Mouse (Mus musculus): ENCODE results near the gene Washc2.
"Not testable (repeated sequence)": the region's sequence is repeated elsewhere in the genome, so short reads cannot be mapped to it uniquely, and the experiment has no call there.

Gene Washc2

GRCm38 (mm10) chr6:116207729-116208534 lies at the start of gene Washc2:
Gene Washc2 (plus strand): TSS chr6:116208038.
- DNase-seq (ENCODE audit: low spot score): peak; percentile 100

DNA sequence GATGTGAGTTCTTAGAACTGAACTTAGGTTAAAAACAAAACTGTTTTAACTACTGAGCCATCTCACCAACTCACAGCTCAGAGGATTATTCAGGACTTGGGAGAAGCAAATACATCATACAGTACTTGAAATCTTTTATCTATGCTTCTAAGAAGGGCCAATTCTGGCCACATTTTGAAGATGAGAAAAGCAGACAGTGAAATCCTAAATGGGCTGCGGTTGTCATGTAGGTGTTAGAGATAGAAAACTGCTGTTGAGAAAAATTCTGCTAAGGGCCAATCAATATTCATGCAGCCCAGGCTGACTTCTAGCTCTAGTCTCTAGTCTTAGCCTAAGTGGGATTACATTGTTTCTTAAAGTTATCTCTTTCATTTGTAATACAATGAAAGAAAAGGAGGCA lies 41.5 kb upstream of the Washc2 start:
- DNase-seq (ENCODE audit: low spot score): no peak

DNA sequence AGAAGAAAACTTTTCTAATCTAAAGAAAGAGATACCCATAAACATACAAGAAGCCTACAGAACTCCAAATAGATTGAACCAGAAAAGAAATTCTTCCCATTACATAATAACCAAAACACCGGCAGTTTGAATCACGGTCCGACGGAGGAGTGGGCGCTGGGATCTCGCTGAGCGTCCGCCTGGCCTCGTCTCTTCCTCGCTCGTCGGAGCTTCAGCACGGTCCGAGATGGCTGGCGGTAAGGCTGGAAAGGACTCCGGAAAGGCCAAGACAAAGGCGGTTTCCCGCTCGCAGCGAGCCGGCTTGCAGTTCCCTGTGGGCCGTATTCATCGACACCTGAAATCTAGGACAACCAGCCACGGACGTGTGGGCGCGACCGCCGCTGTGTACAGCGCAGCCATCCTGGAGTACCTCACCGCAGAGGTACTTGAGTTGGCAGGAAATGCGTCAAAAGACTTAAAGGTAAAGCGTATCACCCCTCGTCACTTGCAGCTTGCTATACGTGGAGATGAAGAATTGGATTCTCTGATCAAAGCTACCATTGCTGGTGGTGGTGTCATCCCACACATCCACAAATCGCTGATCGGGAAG lies 34.2 kb upstream of the Washc2 start:
- DNase-seq (ENCODE audit: low spot score): not testable (repeated sequence)

- DNase-seq (ENCODE audit: low spot score): no peak
Observed at GRCm38 (mm10) chr6:116178376-116178775, 29.5 kb upstream of the Washc2 start.

DNA sequence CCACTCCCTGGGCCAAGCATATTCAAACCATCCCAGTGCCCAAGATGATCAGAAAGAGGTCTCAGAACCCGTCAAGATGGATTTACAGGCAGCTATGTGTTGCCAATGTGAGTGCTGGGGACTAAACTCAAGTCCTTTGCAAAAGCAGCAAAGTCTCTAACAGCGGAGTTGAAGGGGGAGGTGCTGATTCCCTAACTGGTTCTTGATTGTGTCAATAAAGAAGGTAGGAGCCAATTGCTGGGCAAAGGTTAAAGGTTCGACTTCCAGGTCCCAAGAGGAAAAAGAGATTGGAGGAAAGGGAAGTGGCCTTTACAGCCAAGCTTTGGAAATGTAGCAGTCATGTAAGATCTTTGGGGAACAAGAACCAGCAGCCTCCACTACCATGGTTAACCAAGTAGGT lies 27.1 kb upstream of the Washc2 start:
- no peak for DNase-seq (ENCODE audit: low spot score)

GRCm38 (mm10) chr6:116183509-116183908 lies 24.3 kb upstream of the Washc2 start:
- no peak for DNase-seq (ENCODE audit: low spot score)

DNA sequence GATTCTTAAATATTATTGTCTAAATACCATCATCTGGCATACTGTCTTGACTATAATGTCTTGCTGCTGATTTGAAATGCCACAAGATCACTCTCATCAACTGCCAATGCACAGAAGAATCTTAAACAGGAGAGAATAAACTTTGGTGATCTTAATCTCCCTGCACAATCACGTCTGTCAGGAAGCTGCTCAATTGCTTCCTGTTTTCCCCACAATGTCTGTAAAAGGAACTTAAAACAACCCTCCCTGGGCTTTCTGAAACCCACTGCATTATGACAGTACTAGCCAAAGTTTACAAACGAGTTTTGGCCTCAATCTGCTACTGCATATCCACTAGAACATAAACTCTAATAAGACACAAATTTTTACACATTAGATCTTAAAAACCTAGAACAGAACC lies 21.4 kb upstream of the Washc2 start:
- DNase-seq (ENCODE audit: low spot score): no peak

- DNase-seq (ENCODE audit: low spot score): no peak
Observed at GRCm38 (mm10) chr6:116189417-116189816, 18.4 kb upstream of the Washc2 start.

DNA sequence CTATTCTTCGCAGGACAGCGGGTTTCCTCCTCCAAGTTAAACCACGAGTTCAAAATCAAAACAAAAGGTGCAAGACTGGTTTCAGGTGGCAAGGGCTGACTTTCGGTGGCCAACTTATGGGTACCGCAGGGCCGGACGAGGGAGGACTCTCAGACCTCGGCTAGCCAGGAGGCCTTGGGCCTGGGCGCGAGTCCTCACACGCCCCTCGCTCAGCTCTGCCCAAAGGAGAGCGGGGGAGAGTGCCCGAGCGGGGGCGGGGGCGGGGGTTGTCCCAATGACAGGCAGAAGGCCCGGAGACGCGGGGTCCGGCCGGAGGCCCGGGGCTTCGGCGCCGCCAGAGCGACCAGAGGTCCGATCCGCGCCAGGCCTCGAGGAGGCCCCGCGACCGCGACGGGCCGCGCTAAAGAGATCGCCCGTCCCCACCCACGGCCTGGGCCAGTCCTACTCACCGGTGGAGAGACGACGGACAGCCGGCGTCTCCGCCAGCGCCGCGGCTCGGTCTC lies 15.0 kb upstream of the Washc2 start:
- DNase-seq (ENCODE audit: low spot score): peak; percentile 61

DNA sequence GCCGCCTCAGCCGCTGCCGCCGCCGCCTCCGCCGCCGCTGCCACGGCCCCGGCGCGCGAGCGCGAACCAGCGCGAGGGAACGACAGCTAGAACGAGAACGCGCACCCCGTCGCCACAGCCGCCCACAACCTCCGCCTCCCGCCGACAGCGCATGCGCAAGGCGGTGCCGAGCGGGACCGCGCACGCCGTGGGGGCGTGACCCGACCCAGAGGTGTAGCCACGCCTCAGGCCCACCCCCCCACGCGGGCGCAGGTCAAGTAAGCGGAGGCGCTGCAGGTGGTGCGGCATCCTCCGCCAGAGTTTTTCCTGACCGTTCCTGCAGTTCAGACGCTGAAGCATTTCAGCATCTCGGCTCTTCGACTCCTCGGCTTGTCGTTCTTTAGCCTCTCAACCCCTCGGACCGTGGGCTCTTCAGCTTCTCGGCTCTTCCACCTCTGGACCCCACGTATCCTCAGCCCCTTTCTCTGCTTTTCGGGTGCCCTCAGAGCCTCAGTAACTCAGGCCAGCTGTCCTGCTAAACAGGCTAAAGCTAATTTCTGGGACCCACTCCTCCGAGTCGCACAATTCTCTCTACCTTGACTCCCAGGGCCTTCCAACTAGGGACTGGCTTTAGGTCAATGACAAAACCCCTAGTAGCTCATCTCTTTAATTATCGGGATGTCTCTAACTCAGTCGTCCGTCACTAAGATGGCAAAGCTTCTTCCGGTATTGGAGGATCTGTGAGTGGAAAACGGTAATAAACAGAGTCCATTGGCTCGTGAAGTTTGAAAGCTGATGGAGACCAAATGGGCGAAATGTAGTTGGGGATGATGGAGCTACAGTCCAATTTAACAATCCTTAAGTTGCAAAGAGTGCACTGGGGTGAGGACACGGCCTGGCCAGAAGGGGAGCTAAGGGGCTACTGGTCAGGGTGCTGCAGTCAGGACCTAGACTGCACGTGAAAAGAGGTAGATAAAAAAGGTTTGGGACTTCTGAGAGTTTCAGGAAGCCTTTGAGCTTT lies 14.1 kb upstream of the Washc2 start, which contains the start of gene Tmcc1:
TSS of gene Tmcc1 (minus strand) at position 93 of the 1,000 bp plus-strand sequence.
- DNase-seq (ENCODE audit: low spot score): peak; percentile 98

DNA sequence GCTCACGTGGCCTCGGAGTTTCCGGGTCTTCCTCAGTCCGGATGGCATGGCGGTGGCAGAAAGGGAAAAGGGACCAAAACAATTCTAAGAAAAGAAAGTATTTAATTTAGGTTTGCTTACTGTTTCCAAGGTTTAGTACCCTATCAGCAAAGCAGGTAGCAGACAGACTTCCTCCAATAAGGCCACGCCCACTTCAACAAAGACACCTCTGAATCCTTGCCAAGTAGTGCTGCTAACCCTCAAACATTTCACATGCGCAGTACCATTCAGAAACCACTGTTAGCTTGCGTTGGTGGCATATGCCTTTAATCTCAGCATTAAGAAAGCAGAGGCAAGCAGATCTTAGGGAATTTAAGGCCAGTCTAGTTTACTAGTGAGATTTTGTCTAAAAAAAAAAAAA lies 12.0 kb upstream of the Washc2 start:
- no peak for DNase-seq (ENCODE audit: low spot score)

DNA sequence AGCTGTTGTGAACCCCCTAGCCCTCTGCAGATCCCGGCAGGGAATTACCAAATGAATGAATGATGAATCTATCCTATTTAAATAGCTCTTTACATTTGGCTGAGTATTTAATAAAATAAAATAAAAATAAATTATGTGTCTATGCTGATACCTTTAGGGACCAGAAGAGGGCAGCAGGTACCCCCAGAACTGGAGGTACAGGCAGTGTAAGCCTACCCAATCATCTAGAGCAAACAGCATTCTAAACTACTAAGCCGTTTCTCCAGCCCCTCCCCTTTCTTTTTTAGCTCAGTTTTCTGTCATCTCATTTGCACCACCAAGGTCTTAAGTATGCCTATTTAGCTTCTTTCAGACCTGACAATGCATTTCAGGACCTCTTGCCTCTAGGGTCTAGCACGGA lies 9.7 kb upstream of the Washc2 start:
- peak; percentile 43 for DNase-seq (ENCODE audit: low spot score)

- DNase-seq (ENCODE audit: low spot score): no peak
Observed at GRCm38 (mm10) chr6:116199682-116200081, 8.2 kb upstream of the Washc2 start.

- no peak for DNase-seq (ENCODE audit: low spot score)
Observed at GRCm38 (mm10) chr6:116227767-116228166, 19.9 kb downstream of the Washc2 start.

DNA sequence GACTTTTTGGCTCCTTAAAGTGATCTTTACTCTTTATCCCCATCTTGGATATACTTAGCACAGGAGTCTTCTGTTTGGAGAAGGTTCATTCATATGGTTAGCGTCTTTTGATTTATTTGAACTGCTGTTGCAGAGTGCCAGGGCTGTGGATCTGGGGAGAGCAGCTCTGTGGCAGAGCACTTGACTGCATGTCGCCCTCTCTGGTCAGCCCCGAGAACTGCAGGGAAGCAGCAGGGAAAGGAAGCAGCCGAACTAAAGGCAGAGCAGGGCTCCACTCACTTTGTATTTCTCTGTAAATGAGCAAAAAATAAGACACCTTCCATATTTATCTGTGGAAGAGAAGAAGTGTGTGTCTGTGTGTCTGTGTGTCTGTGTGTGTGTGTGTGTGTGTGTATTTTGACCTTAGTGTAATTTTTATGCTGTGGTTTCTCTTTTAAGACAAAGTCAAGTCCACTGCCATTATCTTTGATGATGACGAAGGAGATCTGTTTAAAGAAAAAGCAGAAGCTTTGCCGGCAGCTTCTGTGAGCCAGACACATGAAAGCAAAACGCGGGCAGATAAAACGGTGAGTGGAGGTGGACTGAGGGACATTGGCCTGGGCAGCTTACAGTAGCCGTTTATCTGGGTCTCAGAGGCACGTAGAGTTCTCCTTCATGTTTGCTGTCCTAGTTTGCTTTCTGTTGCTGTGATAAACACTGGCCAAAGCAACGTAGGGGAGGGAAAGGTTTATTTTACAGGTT lies 21.1 kb downstream of the Washc2 start:
- peak; percentile 79 for DNase-seq (ENCODE audit: low spot score)

- not testable (repeated sequence) for DNase-seq (ENCODE audit: low spot score)
Observed at GRCm38 (mm10) chr6:116234821-116235220, 27.0 kb downstream of the Washc2 start.

- no peak for DNase-seq (ENCODE audit: low spot score)
Observed at GRCm38 (mm10) chr6:116235336-116235735, 27.5 kb downstream of the Washc2 start.

DNA sequence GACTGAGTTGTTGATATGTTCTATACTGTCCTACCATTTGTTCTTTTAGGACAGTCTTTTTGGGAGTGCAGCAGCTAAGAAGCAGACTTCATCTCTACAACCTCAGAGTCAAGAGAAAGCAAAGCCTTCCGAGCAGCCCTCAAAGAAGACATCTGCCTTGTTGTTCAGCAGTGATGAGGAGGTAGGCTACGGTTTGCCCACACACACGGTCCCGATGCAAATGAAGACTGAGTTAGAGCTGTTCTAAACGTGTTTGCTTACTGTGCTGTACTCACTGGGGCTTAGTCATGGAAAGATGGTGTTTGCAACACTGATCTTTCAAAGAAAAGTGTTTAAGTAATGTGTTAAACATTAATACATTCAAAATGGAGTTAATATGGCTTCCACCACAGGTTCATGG lies 30.2 kb downstream of the Washc2 start:
- DNase-seq (ENCODE audit: low spot score): no peak

GRCm38 (mm10) chr6:116240371-116240770 lies 32.5 kb downstream of the Washc2 start:
- no peak for DNase-seq (ENCODE audit: low spot score)

DNA sequence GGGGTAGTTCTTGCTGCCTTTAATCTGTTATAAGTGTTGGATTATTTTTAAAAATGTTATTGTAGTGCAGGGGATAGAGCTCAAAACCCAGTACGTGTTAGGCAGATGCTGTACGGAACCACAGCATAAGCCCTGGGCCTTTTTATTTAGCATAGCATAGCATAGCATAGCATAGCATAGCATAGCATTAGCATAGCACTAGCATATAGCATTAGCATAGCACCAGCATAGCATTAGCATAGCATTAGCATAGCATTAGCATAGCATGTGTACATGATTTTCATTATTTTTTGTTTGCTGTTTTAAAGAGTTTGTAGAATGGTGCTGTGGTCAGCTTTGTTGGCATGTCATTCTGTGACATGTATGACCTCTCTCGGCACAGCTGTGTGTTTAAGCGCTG lies 51.8 kb downstream of the Washc2 start:
- DNase-seq (ENCODE audit: low spot score): no peak

DNA sequence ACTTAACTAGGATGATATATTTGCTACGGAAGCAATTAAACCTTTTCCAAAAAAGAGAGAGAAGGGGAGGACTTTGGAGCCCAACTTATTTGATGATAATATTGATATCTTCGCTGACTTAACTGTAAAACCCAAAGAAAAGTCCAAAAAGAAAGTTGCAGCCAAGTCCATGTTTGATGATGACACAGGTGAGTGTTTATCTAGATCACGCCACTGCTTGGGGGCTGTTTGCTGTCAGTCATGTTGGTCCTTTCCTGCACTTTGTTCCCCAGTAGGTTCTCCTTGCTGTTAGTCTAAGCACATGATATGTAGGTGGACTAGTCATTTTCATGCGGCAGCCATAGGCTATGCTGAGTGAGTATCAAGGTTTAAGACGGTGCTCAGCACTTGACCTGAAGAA lies 52.6 kb downstream of the Washc2 start:
- no peak for DNase-seq (ENCODE audit: low spot score)
